Mouse (Mus musculus) stomach, postnatal 0 days (tissue): ENCODE data around the gene Lrit2. TPM values are rescaled to one million over a fixed set of nuclear protein-coding genes. Genes with fewer than 3 reads are reported as not detected.

Experiments used
- ATAC-seq: fragments of 200-750 bp; cut with Nextera tagmentation; 2 replicates; pipeline ENCODE4 v1.8.0; 2017; ENCODE audit not compliant: low FRiP score, low TSS enrichment
- DNase-seq: peaks from one replicate; pipeline ENCODE4 v3.0.0-alpha.2; 2016; ENCODE audit warnings: low spot score
- H3K27ac ChIP-seq: fragments of 300-500 bp; sonication (generic); replicated peaks from 2 replicates; pipeline ENCODE4 v1.5.1; 2014; ENCODE audit warnings: mild to moderate bottlenecking, control low read depth
- H3K27me3 ChIP-seq: fragments of 300-500 bp; sonication (generic); 2 replicates; pipeline ENCODE4 v1.6.1; 2014; ENCODE audit warnings: low read length; ENCODE audit not compliant: control insufficient read depth, insufficient read depth
- H3K36me3 ChIP-seq: fragments of 300-500 bp; sonication (generic); 2 replicates; pipeline ENCODE4 v1.6.1; 2014; ENCODE audit warnings: low read length, mixed read lengths; ENCODE audit not compliant: control insufficient read depth, insufficient read depth
- H3K4me1 ChIP-seq: fragments of 300-500 bp; sonication (generic); replicated peaks from 2 replicates; pipeline ENCODE4 v1.6.1; 2014; ENCODE audit warnings: antibody characterized with exemption; ENCODE audit not compliant: control insufficient read depth, insufficient read depth
- H3K4me2 ChIP-seq: fragments of 300-500 bp; sonication (generic); replicated peaks from 2 replicates; pipeline ENCODE4 v1.6.1; 2014; ENCODE audit warnings: low read depth, mild to moderate bottlenecking, control low read depth, moderate library complexity
- H3K4me3 ChIP-seq: fragments of 300-500 bp; sonication (generic); 2 replicates; pipeline ENCODE4 v1.5.1; 2014; ENCODE audit warnings: low read depth, low read length, control low read depth
- H3K9ac ChIP-seq: fragments of 300-500 bp; sonication (generic); 2 replicates; pipeline ENCODE4 v1.6.1; 2014; ENCODE audit warnings: mild to moderate bottlenecking, low read length, control low read depth, mixed read lengths
- H3K9me3 ChIP-seq: fragments of 300-500 bp; sonication (generic); 2 replicates; pipeline ENCODE4 v1.6.1; 2016; ENCODE audit warnings: low read length; ENCODE audit not compliant: control insufficient read depth
- CTCF ChIP-seq: IDR thresholded peaks from 2 replicates; pipeline ENCODE4 v1.5.1; 2016; ENCODE audit warnings: antibody characterized with exemption, low read depth, mild to moderate bottlenecking, moderate library complexity
- EP300 ChIP-seq: optimal IDR thresholded peaks from 2 replicates; pipeline ENCODE3; 2016; ENCODE audit warnings: antibody characterized with exemption
- WGBS: fragments of 180-500 bp; shearing (Covaris S2); extraction: QIAGEN DNeasy Blood & Tissue Kit; methylation state at CpG from one replicate; pipeline ENCODE4 v1.1.7; 2014; 5-methylcytosine and 5-hydroxymethylcytosine counted together
- polyA plus RNA-seq: library from polyadenylated mRNA; unstranded; fragments of >200 nt; fragmentation: Nextera tagmentation; extraction: Ambion mirVana; gene quantifications from 2 replicates; pipeline ENCODE4 v1.2.1, GENCODE M21; 2015

The Lrit2 gene
- polyA plus RNA-seq, 1 experiment from 2014 or later = not detected

GRCm38 (mm10) chr14:37112931-37113330, 45.2 kb downstream of the Lrit2 start:
- Histone ChIP-seq H3K27me3 (no peaks in the 10 kb centered on the region), H3K27ac (no peak overlapping the region), H3K4me2 (no peak overlapping the region), H3K4me3 (no peak overlapping the region), H3K4me1 (no peaks in the 10 kb centered on the region), H3K36me3 (no peaks in the 10 kb centered on the region), H3K9ac (no peak overlapping the region), H3K9me3 (no peaks in the 10 kb centered on the region)
- DNase-seq = no peak
- TF ChIP-seq CTCF (no peak), EP300 (no peak)
- WGBS = 87% methylated on average over 7 of the region's 7 CpGs
- ATAC-seq = no peak

GRCm38 (mm10) chr14:37113922-37114321, 46.2 kb downstream of the Lrit2 start, which contains the start of gene 2610528A11Rik:
TSS of gene 2610528A11Rik (minus strand) at chr14:37114022.
- WGBS = 50% methylated on average over 3 of the region's 3 CpGs
- no peak for DNase-seq
- TF ChIP-seq CTCF (no peak), EP300 (no peak)
- H3K9ac ChIP-seq = no peak within 1 kb of the TSS
- ATAC-seq = no peak
- H3K9me3 ChIP-seq = no peaks in the 10 kb centered on the region
- H3K36me3 ChIP-seq = no peaks in the 10 kb centered on the region
- H3K4me3 ChIP-seq = no peak within 1 kb of the TSS
- no peak within 1 kb of the TSS for H3K27ac ChIP-seq
- no peaks in the 10 kb centered on the region for H3K4me1 ChIP-seq
- no peaks in the 10 kb centered on the region for H3K27me3 ChIP-seq
- no peak within 1 kb of the TSS for H3K4me2 ChIP-seq

- no peak for TF ChIP-seq EP300
- no peak for ATAC-seq
- Histone ChIP-seq H3K4me1 (no peaks in the 10 kb centered on the region), H3K4me2 (no peak overlapping the region), H3K36me3 (peaks cover 4% of the 10 kb centered on the region; the same call in 1 of the 2 replicates), H3K27me3 (no peaks in the 10 kb centered on the region), H3K4me3 (no peak overlapping the region), H3K27ac (no peak overlapping the region), H3K9me3 (no peaks in the 10 kb centered on the region), H3K9ac (no peak overlapping the region)
- 92% methylated on average over 4 of the region's 4 CpGs for WGBS
- no peak for DNase-seq
Measured at GRCm38 (mm10) chr14:37119233-37119632, 51.5 kb downstream of the Lrit2 start.

Other genes with a start within 250 kb of the Lrit2 start
- 18.1 and 19.7 TPM in 2 replicates for gene Ccser2, start 99.2 kb upstream of the Lrit2 start, polyA plus RNA-seq
- 0.06 TPM in 1 of 2 replicates, not detected in the other for gene Rgr, start 19.0 kb upstream of the Lrit2 start, polyA plus RNA-seq
- gene Lrit1, start 13.1 kb upstream of the Lrit2 start, polyA plus RNA-seq = not detected in 2 replicates
- gene Cdhr1, start 30.4 kb downstream of the Lrit2 start, polyA plus RNA-seq = 0.25 and 0.33 TPM in 2 replicates
- 22.0 and 22.2 TPM in 2 replicates for gene 2610528A11Rik, start 46.1 kb downstream of the Lrit2 start, polyA plus RNA-seq
- 184 and 198 TPM in 2 replicates for gene Ghitm, start 67.3 kb downstream of the Lrit2 start, polyA plus RNA-seq